Mouse (Mus musculus) heart, postnatal 0 days (tissue): ENCODE results near the gene Lrrc72.

Source experiments
- CTCF ChIP-seq: IDR thresholded peaks from 2 replicates; pipeline ENCODE4 v1.5.1; 2016; ENCODE audit warnings: antibody characterized with exemption, control low read depth, low read depth
- EP300 ChIP-seq: IDR thresholded peaks from 2 replicates; pipeline ENCODE4 v1.6.1; 2016; ENCODE audit warnings: antibody characterized with exemption, low read depth

DNA sequence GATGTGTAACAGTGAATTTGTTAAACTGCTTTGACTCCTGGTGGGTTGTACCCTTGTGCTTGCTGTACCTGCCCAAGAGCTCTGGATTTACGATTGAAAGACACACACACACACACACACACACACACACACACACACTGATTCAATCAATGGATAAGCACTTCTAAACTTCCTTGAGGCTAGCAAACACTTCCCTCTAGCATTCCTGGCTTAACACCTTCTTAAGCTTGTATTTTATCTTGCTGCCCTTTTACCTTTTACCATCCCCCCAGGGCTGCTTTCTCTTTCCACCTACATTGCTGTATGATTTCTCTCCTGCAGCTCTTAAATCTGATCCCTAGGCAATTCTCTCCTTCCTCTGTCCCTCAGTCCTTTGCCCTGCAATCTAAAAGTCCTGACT lies 87.9 kb downstream of the Lrrc72 start:
- TF ChIP-seq CTCF: no peak
- no peak for TF ChIP-seq EP300
